Mouse (Mus musculus) gastrocnemius, postnatal 25 days (tissue): Measurements from ENCODE around the gene Lama5. TPM values are rescaled to one million over a fixed set of nuclear protein-coding genes. Genes with fewer than 3 reads are reported as not detected.

Source experiments
- DNase-seq: peaks from one replicate; pipeline ENCODE4 v3.0.0; 2022
- total RNA-seq, 2 experiments: library from RNA; stranded (reverse); gene quantifications; 1 replicate in 1 of 2; 2 replicates in 1 of 2; pipeline ENCODE4 v1.2.3; 2021

Gene Lama5
- total RNA-seq, 2 experiments from 2014 or later = 8.0 to 10.0 TPM

- DNase-seq = peak; percentile 48
These were observed 456 bp downstream of the Lama5 start for GRCm38 (mm10) chr2:180225044-180225761.

GRCm38 (mm10) chr2:180224647-180225043 is 1.0 kb downstream of the Lama5 start:
- DNase-seq = no peak

- DNase-seq = no peak
These were observed 3.4 kb downstream of the Lama5 start for GRCm38 (mm10) chr2:180222250-180222649.

GRCm38 (mm10) chr2:180221051-180221450 is 4.6 kb downstream of the Lama5 start:
- DNase-seq = no peak

GRCm38 (mm10) chr2:180220165-180220564 is 5.5 kb downstream of the Lama5 start:
- DNase-seq = no peak

GRCm38 (mm10) chr2:180219145-180219943 is 6.3 kb downstream of the Lama5 start:
- no peak for DNase-seq

- DNase-seq = peak; percentile 48
These were observed 7.0 kb downstream of the Lama5 start for GRCm38 (mm10) chr2:180218677-180219076.

GRCm38 (mm10) chr2:180218241-180218640 is 7.4 kb downstream of the Lama5 start:
- no peak for DNase-seq

GRCm38 (mm10) chr2:180217587-180217986 is 8.1 kb downstream of the Lama5 start:
- peak; percentile 88 for DNase-seq

- DNase-seq = no peak
These were observed 8.7 kb downstream of the Lama5 start for GRCm38 (mm10) chr2:180216921-180217320.

GRCm38 (mm10) chr2:180215951-180216350 is 9.7 kb downstream of the Lama5 start:
- peak; percentile 43 for DNase-seq

- no peak for DNase-seq
These were observed 10.6 kb downstream of the Lama5 start for GRCm38 (mm10) chr2:180215011-180215461.

GRCm38 (mm10) chr2:180214352-180214978 is 11.2 kb downstream of the Lama5 start:
- DNase-seq = no peak

- DNase-seq = no peak
These were observed 13.4 kb downstream of the Lama5 start for GRCm38 (mm10) chr2:180212255-180212654.

GRCm38 (mm10) chr2:180208976-180209375 is 16.7 kb downstream of the Lama5 start:
- DNase-seq = no peak

- DNase-seq = peak; percentile 67
These were observed 17.8 kb downstream of the Lama5 start for GRCm38 (mm10) chr2:180207840-180208239.

- DNase-seq = no peak
These were observed 19.7 kb downstream of the Lama5 start for GRCm38 (mm10) chr2:180205956-180206280.

GRCm38 (mm10) chr2:180205083-180205955 is 20.3 kb downstream of the Lama5 start:
- no peak for DNase-seq

- no peak for DNase-seq
These were observed 21.2 kb downstream of the Lama5 start for GRCm38 (mm10) chr2:180204501-180204900.

GRCm38 (mm10) chr2:180202805-180203204 is 22.9 kb downstream of the Lama5 start:
- no peak for DNase-seq

GRCm38 (mm10) chr2:180202263-180202662 is 23.4 kb downstream of the Lama5 start:
- DNase-seq = no peak

- DNase-seq = no peak
These were observed 24.4 kb downstream of the Lama5 start for GRCm38 (mm10) chr2:180201303-180201702.
